Mouse (Mus musculus) layer of hippocampus, postnatal 25 days (tissue): Measurements from ENCODE around the gene Sapcd2. TPM values are rescaled to one million over a fixed set of nuclear protein-coding genes. Genes with fewer than 3 reads are reported as not detected.
A peak's percentile ranks its signal among the peaks of the same experiment; 100 is the strongest.

Source experiments
- DNase-seq, 2 experiments: peaks; one replicate each; pipeline ENCODE4 v3.0.0; 2022; ENCODE audit warnings: mixed read lengths in 2 of 2, low spot score in 1 of 2; ENCODE audit errors: extremely low spot score in 1 of 2
- total RNA-seq, 2 experiments: library from RNA; stranded (reverse); gene quantifications; 2 replicates each; pipeline ENCODE4 v1.2.3; 2021

Gene Sapcd2
- 1 to 10 TPM; 5.8 to 6.0 TPM for total RNA-seq

DNA sequence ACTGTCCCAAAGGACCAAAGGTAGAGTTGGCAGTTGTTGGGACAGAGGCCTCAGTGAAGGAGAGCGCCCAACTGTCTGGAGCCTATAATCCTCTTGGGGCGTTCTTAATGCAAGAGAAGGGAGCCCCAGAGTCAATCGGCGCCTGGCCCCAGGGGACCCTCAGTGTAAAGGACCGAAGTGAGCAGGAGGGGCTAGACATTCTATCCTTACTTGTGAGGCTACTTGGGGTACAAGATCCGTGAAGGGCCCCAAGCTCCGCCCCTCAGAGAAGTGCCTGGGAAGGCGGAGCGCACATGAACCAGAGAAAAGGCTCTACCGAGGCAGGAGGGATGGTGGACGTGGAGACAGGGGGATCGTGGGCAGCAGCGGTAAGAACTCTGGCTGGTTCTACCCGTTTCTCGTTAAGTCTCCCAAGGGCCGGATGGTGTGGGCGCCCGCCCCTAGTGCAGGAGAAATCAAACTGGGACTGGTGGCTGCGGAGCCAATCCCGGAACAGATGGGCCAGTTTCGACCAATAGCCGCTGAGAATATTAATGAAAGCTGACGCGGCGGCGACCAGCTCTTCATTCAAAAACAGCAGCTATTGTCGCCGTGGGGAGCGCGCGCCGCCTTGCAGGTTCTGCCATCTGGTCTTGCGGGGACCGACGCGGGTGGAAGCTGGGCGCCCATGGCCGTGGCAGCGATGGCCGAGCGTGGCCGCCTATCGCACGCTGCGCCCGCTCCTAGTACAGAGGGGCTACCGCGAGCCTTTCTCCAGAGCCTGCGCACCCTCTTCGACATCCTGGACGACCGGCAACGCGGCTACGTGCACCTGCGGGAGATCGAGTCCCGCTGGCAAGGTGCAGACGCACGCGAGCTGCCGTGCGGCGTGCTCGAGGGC, at the start of gene Sapcd2:
Sapcd2 (plus strand) TSS at position 558 of the 880 bp plus-strand sequence.
- peak; percentile 71 to 73 for DNase-seq

DNA sequence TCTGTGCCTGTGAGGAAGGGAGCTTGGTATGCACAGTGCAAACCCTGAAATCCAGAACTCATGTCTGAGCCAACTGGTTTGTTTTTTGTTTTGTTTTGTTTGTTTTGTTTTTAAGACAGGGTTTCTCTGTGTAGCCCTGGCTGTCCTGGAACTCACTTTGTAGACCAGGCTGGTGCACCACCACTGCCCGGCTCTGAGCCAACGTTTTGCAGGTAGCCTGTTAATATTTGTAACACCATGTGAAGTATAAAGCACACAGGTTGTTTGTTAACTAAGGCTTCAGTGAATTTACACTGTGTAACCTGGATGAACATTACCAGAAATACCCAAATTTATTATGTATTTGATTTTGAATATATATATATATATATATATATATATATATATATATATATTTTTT, 46.1 kb upstream of the Sapcd2 start:
- DNase-seq = no peak

DNA sequence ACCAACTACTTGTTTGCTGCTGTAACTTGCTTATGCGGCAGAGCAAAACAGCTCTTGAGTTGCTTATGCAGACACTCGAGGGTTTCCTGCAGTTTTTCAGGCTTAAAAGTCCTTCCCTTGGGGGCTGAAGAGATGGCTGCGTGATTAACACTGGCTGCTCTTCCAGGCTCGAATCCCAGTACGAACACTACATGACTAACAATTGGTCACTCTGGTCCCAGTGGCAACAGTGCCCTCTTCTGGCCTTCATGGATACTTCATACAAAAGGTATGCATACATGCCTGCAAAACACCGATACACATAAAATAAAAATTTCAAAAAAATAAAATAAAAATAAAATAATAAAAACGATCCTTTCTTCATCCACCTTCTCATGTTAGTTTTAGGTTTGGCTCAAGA, 43.7 kb upstream of the Sapcd2 start:
- no peak for DNase-seq

DNA sequence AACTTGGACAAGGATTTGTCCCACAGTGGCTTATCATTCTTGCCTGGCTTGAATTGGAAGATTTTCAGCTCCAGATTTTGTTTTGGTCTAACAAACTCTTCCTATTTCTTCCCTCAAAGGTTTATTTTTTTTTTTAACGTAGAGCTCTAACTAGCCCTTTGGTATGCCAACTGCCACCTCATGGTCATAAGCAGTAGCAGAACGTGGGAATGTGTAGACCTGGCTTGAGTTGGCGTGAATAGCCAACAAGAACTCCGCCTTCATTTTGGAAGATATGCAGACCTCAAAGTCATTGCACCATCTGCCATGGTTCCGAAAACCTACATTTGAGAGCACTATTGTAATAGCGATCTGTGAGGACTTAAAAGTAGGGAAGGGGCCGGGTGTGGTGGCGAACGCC, 40.7 kb upstream of the Sapcd2 start:
- no peak for DNase-seq

DNA sequence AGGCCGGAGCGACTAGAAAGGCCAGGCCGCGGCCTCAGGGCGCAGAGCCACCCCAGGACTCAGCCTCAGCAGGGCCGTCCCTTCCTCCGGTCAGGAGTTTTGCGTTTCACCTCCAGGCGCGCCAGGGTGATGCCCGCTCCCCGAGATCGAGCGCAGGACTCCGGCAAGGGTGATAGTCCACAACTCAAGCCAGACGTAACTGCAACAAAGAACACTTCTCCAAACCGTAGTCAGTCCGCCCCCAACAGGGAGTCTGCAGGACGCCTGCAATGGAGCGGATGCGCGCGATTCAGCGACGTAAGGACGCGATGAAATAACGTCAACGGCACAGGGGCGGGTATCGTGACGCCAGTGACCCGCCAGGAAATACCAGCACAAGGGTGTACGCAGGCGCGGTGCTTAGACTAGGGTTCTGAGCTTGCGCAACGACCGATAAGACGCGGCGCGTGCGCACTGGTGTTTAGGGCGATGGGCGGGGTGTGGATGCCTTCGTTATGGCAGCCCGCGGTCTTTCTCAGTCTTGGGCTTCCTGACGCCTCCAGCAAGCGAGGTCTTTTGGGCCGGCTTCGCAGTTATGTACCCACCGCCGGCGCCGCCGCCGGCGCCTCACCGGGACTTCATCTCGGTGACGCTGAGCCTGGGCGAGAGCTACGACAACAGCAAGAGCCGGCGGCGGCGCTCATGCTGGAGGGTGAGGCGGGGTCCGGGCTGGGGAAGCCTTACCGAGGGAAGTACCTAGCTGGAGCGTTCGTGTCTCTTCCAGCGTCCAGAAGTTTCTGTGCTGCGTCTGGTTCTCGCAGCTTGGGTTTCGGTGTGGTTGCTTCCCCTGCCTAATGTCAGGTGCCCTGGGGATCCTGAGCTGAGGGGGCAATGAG, 39.6 kb upstream of the Sapcd2 start, which contains the start of gene Man1b1:
Man1b1 (plus strand) TSS at position 53 of the 875 bp plus-strand sequence.
- DNase-seq = peak; percentile 98 to 99

DNA sequence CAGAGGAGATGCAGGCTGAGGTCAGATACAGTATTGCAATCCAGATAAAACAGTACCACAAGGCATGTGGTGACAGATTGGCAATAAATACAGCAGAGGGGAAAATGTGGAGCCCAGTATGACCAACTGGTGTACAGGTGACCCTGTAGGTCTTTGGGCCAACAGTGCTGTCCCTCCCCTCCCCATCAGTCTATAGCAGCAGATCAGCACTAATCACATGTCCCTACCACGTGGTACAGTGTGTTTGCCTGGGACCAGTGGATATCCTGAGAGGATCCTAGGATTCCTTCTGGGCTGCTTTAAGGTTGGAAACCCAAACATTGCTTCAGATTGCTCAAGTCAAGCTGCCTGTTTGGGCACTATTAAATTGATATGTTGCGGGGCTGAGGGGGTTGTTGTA, 38.6 kb upstream of the Sapcd2 start:
- DNase-seq = no peak

DNA sequence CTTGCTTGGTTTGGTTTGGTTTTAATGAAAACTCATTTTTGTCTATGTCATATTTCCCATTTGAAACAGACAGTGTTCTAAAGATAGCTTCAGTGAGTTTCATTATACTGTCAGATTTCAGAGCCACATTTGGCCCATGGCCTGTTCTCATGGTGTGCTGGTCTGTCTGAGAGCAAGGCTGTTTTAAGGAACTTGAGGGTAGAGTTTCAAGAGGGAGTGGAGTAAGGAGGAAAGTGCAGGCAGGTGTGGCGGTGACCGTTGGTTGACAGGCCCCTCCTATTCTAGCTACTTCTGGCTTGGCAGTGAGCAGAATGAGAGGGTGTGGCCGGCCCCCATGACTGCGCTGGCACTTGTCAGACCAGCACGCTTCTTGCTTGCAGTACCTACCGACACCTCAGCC, 33.8 kb upstream of the Sapcd2 start:
- no peak for DNase-seq

DNA sequence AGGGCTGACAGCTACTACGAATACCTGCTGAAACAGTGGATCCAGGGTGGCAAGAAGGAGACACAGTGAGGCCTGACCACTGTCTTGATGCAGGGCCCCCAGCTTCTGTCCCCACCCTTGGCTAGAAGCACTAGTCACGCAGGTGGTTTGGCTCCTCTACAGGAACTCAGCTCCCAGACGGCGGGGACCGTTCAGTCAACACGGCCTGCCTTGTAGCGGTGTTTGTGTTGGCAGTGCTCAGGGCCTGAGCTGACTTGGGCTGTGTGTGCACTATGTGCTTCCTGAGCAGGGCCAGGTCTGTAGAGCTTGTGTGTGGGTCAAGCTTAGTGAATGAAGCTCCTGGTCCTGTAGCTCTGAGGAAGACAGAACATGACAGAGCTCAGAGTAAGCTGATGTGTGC, 24.0 kb upstream of the Sapcd2 start:
- no peak for DNase-seq

DNA sequence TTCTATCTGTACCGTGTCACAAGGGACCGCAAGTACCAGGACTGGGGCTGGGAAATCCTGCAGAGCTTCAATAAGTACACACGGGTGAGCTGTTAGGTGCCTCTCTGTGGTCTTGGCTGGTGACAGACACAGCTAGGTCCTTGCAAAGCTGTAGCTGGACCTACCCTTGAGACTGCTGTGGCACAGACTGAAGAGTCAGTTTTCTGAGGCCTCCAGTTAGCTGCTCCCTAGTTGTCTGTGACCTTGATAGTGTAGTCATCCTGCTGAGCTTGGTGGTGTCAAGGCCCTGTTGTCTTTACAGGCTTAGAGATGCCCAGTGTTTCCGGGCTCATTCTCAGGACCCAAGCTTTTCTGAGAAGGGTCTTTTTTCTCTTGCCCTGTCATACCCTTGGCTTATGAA, 22.6 kb upstream of the Sapcd2 start:
- DNase-seq = no peak

DNA sequence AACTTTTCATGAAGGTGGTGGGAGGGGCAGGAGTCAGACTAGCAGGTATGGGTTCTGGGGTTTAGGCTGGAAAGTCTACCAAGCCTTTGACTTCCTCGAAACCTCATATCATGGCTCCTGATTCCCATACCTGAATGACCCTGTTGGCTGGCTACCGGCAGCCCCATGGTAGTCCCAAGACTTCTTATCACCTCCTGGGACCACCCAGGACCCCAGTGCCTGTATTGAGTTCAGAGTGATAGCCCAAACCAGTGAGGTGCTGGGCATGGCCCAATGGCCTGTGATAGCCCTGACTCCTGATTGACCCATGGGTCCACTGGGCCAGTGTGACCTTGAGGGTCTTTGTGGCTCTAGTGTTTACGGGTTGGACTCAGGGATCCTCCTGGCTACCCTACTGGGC, 21.4 kb upstream of the Sapcd2 start:
- DNase-seq = no peak

DNA sequence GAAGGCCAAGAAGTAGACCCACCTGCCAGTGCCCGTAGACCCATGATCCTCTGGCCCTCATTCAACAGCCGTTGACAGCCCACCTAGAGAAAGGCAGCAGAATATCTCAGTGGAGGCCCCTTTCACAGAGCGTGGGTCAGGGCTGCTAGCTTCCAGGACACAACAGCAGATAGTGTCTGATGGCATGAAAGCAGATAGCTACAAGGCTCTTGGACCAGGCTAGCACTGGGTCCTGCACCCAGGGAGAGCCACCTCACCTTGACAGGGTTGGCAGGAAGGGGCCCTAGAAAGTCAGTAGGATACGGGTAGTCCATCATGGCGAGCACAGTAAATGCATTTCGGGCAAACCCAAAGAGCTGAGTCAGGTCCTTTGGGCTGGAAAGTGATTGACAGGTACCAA, 17.9 kb upstream of the Sapcd2 start:
- no peak for DNase-seq

DNA sequence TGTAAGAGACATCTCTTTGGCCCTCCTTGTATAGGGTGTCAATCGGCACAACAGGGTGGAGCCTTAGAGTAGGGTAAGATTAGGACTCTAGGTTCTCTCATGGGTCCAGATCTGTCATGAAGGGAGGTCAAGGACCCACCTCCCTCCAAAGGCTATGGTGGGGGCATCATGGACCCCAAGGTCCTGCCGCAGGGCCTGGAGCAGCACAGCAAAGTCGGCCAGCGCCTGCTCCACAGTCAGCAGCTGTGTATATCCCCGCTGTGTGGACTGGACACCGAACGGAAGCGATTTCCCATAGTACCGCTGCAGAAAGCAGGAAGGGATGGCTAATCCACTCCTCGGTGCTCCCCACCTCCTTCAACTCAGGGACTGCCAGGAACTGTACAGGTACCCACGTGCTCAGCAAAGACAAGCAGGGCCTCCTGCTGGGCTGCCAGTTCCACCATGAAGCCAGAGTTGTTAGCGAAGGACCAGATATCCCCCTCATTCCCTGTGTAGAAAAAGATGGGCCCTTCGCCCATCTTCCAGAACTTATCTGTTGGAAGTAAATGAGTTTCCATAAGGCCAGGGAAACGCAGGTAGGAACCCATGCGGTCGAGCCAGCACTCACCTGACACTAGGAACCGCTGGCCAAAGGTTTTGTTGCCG, 16.6 kb upstream of the Sapcd2 start:
- DNase-seq = no peak

DNA sequence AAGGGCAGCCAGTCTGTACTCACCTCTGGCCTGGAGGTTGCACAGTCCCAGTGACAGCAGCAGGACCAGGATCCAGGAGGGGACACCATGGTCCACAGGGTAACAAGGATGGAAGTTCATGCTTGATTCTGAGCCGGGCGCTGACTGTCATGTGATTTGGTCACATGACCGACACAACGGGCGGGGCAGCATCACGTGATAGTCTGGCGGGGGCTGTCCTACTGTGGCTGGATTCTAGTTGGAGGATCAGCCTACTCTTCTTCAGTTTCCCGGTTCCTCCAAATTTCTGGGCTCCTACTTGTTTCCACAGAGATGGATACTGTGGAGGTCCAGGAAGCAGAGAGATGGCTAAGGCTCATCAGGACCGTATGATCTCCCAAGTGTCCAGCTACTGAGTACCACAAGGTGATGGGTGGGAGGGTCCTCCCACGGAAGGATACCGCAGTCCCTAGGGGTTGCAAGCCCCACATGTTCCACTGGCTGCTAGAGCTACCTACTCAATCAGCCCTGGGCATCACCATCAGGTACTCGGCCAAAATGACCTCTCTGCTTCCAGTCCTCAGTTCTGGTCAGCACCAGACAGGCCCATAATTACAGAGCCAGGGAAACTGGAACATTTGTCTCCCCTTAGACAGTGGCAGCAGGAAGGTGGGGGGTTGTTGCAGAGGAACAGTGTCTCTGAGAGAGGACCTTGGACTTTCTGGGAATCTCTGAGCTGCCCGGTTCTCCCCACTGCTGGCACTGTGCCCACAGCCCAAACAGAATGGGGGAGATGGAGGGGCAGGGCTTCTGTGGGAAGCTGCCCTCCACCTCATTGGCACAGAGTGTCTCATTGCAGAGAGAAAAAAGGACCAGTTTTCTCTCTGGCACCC, 15.7 kb upstream of the Sapcd2 start, which contains the start of gene Dpp7:
Dpp7 (minus strand) TSS at position 152 of the 872 bp plus-strand sequence.
- peak; percentile 62 to 68 for DNase-seq

DNA sequence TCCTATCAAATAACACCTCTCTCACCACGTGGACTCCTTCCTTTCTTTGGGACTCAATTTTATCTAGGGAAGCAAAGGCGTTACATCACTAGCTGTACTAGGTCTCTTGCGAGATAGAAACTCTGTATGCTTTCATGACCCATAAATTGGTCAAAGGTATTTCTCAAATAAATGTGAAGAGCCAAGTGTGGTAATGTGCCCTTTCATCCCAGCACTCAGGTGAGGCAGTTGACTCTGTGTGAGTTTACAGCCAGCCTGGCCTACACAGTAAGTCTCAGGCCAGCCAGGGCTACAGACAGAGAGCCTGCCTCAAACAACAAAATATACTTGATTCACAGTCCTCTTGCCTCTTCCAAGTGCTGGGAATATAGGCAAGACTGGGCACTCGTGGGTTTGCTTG, 12.3 kb upstream of the Sapcd2 start:
- no peak for DNase-seq

DNA sequence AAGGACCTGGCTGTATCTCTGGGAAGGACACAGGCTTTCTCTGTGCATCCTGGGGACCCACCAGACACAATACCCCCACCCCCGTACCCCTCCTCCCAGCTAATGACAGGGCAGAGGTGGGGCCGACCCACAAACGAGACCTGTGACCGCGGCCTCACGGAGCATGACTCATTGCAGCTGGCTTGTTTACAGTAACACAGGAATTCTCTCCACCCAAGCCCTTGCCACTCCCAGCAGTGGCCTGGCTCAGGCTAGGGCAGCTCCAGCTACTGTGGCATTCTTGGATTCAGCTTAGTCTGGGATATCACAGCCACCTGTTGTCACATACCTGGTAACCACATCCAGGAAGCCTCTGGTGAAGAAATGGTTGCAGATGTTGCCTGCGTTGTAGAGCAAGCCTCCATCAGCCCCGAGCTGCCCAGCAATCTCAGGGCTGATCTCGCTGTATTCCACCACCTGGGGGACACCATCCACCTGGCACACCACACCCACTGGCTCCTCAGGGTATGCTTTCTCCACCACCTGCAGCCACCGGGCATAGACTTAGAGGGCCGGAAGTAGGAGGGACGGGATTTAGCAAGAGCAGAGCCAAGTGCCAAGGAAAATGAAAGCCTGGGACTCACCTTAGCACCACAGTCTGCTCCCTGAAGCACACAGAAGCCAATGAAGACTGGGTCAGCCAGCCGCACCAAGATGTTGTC, 8.5 kb upstream of the Sapcd2 start:
- no peak for DNase-seq

DNA sequence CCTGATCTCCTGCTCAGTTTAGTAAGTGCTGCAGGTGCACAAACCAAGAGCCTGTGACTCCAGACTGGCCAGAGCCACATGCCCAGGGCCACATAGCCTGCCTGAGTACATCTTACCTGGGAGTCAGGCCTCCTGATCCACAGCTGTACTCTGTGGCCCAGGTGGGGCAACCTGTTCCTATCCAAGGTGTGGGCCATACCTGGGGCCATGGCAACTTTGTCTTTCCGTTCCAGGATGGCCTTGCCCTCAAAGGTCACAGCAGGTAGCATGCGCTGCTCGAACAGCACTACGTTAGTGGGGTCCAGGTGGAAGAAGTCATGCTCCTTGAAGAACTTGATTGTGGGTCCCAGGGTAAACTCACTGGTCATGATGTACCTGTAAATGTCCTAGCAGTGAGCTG, 7.8 kb upstream of the Sapcd2 start:
- no peak for DNase-seq

DNA sequence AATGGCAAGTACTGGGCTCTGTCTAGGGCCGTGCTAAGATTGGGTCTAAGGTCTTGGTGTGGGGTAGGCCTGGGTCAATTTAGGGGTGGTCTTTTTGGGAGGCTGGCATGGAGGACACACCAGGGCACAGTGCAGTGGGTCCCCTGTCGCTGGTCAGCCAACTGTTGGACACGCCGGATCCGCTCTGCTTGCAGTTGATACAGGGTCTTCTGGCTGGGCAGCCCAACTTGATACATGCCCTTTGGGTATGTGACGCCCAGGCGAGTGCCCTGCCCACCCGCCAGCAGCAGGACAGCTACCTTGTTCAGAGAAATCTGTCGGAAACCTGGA, 7.4 kb upstream of the Sapcd2 start:
- DNase-seq = no peak

DNA sequence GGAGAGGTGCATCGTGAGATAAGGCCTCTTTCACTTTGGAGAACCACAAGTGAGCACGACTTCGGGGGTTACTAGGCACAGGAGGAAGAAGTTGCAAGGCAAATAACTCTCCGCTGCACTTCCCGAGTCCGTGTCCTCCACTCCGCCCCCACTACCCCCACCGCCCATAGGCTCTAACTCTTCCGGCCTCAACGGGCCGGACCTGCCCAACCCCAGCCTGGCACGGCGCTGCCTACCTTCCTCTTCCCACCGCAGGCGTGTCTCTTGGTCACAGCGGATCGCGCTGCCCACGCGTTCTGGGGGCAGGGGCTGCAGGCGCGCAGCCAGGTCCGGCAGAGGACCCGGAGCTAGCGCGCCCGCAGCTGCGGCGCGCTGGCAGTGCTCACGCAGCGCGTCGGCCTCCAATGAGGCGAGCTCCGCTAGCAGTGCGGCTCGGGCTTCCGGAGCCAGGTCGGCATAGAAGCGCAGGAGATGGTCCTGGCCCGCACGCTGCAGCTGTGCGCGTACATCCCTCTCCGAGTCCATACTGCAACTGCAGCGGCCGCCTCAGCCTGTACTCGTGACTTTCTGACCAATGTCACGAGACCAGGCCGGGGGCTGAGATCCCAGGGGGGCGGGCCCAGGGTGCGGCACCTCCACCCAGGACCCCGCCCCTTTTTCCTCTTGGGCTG, 6.9 kb upstream of the Sapcd2 start, which contains the start of gene Uap1l1:
Uap1l1 (minus strand) TSS at position 592 of the 671 bp plus-strand sequence.
- DNase-seq = peak in 1 of 2 experiments; percentile 39

DNA sequence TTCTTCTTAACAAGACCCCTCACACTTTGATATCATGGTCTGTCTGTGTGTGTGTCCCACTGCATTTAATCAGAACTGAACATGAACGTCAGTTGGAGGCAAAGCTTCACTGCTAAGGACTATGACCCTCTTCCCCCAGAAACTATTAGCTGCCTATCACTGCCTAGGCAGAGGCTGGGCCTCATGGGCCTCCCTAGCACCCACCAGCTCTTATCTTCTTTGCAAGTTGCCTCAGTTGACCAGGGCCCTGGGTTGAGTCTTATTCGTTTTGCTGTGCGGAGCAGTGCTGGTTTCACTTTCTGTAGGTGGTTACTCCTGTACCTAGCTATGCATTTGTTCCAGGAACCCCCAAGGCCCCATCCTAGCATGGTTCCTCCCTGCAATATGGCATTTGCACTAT, 2.1 kb upstream of the Sapcd2 start:
- no peak for DNase-seq
